Mouse (Mus musculus): ENCODE measurements around the gene Eif5. TPM values are rescaled to one million over a fixed set of nuclear protein-coding genes. Genes with fewer than 3 reads are reported as not detected.
"Not testable (repeated sequence)": the region's sequence is repeated elsewhere in the genome, so short reads cannot be mapped to it uniquely, and the experiment has no call there.

The Eif5 gene
- total RNA-seq (2017) = 424 and 432 TPM in 2 replicates

DNA sequence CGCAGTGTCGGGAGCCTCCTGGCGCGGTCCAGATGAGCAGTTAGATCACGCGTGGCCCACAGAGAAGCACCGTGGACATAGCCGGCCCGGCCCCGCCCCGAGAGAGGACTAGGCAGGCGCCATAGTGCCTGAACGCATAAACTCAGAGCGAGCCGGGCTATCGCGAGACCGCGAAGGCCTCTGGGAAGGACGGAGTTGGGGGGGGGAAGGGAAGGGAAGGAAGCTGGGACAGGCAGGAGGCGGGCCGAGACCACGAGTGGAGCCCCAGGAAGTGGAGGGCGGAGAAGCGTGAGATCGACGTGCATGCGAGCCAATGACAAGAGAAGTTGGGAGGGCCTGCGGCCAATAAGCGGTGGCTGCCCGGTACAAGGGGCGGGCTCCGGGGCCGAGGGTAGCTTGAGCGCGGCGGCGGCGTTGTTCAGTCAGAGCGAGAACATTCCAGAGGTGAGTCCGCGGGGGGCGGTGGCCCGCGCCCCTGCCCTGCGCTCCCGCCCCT lies at the start of gene Eif5:
TSS of gene Eif5 (plus strand) at position 221 of the 496 bp plus-strand sequence.
- ATAC-seq (ENCODE audit: extremely low read depth, insufficient number of reproducible peaks, low FRiP score, poor library complexity, severe bottlenecking) = peak; percentile 95

DNA sequence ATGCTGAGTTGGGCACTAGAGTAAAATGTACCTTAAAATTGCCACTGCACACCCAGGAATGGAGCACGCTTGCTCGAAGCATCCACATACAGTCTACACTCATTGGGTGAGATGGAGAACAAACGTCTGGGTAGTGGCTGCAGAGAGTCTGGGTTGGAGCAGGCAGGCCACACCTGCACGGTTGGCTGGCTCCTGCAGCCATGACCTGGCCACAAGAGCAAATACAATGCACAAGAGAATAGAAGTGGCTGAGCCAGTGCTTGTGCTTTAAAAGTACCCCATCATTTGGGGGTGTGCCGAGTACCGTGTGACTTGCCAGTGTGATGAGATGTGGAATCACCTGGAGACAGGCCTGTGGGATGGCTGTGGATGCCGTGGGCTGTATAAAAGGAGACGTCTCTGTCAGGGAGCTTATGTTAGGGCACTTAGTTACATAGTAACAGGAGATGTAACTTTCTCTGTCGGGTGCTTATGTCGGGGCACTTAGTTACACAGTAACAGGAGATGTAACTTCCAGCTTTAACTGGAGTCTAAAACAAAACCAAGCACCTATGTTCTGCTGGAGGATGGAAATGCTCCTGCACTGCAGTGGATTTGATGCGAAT lies 48.5 kb upstream of the Eif5 start:
- ATAC-seq (ENCODE audit: extremely low read depth, insufficient number of reproducible peaks, low FRiP score, poor library complexity, severe bottlenecking) = no peak

DNA sequence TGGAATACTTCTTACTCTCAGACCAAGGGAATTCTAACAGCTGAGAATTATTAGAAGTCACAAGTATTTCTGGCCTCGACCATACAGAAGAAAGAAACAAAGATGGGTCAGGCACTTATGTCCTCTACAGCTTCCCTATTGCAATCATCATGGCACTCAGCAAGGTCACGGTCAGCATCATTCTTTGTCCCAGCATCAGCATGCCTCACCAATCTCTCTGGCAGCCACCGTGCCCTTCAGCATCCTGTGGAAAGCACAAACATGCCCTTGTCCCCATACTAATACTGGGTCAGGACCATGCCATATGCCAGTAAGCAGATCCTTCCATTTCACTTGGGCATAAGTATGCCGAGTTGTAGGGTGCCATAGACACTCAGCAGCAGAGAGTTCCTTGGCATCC lies 42.9 kb upstream of the Eif5 start:
- ATAC-seq (ENCODE audit: extremely low read depth, insufficient number of reproducible peaks, low FRiP score, poor library complexity, severe bottlenecking) = no peak

DNA sequence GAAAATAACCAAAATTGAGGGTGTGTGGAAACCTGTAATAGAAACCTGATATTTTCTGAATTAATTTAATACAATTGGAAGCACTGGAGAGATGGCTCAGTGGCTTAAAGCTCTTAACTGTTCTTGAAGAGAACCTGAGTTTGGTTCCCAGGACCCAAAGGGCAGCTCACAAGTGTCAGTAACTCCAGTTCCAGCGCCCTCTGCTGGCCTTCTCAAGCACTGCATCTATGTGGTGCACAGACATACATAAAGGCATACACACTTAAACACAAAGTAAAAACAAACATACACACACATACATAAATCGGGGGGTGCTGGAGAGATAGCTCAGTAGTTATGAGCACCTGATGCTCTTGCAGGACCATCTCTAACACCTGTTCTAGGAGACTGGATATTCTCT lies 40.7 kb upstream of the Eif5 start:
- no peak for ATAC-seq (ENCODE audit: extremely low read depth, insufficient number of reproducible peaks, low FRiP score, poor library complexity, severe bottlenecking)

DNA sequence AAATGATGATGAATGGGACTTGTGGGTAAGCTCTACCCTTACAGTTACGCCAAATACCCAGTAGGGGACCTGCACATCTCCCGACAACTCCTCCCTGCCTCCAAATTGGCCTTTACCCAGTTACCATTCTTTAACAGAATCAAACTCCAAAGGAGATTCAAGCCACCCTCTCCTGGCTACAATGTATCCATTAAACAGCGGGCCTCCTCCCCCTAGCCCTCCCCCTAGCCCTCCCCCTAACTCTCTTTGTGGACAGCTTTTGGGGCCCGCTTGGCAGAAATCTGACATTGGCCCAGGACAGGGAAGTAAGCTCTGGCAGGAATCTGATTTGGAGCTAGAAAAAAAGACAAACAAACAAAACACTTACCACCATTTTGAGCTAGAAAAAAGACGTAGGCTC lies 38.2 kb upstream of the Eif5 start:
- ATAC-seq (ENCODE audit: extremely low read depth, insufficient number of reproducible peaks, low FRiP score, poor library complexity, severe bottlenecking) = no peak

DNA sequence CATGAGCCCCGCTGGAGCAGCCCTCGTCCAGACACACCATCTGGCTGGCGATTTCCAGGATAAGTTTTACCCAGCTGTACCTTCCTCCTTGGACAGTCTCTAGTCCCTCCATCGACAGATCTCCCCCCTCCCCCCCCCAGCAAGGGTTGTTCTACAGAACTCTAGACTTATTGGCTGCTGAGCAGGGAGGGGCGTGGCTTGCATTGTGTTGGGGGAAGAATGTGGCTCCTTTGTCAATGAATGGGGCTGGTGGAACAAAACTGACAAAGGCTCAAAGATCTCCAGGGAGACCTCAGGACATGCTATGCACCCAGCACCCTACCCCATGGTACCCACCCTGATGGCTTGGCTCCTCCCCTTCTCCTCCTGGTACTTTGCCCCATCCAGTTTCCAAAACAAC lies 37.1 kb upstream of the Eif5 start:
- ATAC-seq (ENCODE audit: extremely low read depth, insufficient number of reproducible peaks, low FRiP score, poor library complexity, severe bottlenecking) = no peak

DNA sequence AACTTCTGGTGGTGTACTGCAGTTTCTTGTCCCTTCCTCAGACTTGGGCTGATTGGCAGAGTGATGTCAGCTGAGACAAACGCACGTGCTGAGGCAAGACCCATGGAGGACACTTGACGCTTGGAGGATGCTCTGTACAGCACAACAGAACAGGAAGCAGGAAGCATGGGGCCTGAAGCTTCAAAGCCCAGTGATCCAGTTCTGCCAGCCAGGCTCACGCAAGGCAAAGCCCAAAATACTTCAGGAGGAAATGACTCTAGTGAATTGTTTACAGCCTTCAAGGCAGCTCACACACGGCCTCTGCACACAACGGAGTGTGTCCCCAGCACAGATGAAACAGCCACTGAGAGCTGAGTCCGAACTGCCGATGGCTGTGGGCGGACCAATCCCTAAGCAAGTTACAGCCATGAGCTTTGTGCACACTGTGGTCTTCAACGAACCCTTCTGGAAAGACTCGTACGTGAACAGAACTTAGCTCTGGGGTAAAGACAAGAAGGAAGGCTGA lies 34.7 kb upstream of the Eif5 start:
- no peak for ATAC-seq (ENCODE audit: extremely low read depth, insufficient number of reproducible peaks, low FRiP score, poor library complexity, severe bottlenecking)

DNA sequence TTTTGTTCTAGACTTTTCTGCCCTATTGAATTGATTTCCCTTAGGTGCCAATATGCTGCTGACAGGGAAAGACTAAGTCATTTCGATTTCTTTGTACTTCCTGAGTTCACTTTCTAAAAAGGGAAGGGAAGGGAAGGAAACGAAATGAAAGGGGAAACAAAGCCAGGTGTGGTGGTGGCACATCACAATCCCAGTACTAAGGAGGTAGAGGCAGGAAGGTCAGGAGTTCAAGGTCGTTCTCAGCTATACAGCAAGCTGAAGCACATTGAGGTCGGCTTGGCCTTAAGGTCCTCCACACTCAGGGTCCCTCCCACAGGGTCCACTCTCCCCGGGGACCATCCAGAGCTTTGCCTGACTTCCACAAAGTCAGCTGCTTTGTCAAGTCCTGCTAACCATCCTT lies 34.2 kb upstream of the Eif5 start:
- ATAC-seq (ENCODE audit: extremely low read depth, insufficient number of reproducible peaks, low FRiP score, poor library complexity, severe bottlenecking) = no peak

DNA sequence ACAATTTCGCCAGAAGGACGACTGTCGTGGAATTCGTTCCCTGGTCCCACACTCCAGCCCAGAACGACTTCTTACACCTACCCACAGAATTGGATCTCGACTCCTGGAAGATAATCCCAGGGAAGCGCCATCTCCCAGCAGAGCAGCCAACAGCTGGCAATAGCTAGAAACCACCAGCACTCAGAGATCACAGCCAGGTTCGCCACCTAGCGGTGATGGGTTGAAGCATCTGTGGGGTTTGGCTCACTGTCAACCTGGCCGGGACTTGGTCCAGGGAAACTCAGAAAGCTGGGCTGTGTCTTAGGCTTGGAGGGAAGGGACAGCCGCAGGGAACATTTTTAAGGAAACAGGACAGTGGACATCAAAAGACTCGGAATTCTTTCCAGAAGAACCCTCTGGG lies 32.9 kb upstream of the Eif5 start:
- ATAC-seq (ENCODE audit: extremely low read depth, insufficient number of reproducible peaks, low FRiP score, poor library complexity, severe bottlenecking) = peak; percentile 77

DNA sequence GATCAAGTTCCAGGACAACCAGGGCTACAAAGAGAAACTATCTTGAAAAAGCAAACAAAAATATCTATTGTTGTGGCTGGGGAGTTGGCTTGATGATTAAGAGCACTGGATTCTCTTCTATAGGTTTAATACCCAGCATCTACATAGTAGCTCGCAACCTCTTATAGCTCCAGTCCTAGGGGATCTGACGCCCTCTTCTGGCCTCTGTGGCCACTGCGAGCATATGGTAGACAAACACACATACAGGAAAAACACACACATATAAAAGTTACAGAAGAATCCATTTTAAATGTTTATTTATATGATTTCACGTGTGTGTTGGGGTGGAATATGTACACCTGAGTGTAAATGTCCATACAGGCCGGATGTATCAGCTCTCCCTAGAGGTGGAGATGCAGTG lies 30.8 kb upstream of the Eif5 start:
- ATAC-seq (ENCODE audit: extremely low read depth, insufficient number of reproducible peaks, low FRiP score, poor library complexity, severe bottlenecking) = no peak

DNA sequence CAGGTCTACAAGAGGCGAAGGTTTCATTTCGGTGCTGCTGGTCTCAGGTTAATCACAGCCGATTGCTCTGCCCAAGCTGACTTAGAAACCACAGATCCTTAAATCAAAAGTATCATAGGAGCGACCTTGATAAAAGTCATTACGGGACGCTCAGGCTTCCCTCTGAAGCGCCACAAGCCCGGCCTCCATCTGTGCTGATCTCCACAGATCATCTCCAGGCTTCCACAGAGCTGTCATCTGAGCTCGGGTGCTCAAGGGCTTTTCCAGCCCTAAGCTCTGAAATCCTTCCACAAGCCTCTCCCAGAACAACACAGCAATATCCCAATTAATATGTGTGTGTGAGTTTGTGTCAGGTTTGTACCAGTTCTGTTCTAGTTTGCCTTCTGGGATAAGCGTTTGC lies 29.9 kb upstream of the Eif5 start:
- no peak for ATAC-seq (ENCODE audit: extremely low read depth, insufficient number of reproducible peaks, low FRiP score, poor library complexity, severe bottlenecking)

DNA sequence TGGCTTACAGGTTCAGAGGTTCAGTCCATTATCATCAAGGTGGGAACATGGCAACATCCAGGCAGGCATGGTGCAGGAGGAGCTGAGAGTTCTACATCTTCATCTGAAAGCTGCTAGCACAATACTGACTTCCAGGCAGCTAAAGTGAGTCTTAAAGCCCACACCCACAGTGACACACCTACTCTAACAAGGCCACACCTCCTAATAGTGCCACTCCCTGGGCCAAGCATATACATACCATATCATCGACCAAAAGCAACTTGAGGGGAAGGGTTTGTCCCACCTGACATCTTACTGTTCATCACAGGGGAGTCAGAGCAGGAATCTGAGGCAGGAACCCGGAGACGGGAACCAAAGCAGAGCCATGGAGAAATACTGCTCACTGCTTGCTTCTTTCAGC lies 29.4 kb upstream of the Eif5 start:
- not testable (repeated sequence) for ATAC-seq (ENCODE audit: extremely low read depth, insufficient number of reproducible peaks, low FRiP score, poor library complexity, severe bottlenecking)

DNA sequence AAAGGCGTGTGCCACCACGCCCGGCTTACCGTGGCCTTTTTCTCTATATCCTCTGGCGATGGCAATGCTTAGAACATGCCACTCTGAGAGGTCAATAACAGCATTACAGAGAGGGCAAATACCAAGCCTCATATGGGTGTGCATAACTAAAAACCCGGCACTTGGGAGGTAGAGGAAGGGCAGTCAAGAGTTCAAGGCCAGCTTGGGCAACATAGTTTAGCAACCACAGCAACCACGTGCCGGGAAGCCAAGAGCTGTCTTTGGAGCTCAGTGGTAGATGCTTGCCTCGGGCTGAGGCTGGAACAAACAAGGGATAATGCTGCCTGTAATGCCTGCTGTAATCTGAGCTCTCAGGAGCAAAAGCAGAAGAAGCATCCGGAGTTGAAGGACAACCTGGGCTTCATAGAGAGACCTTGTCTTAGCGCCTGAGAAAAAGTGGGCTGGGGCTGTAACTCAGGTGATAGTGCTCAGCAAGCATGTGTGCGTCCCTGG lies 25.2 kb upstream of the Eif5 start:
- no peak for ATAC-seq (ENCODE audit: extremely low read depth, insufficient number of reproducible peaks, low FRiP score, poor library complexity, severe bottlenecking)

DNA sequence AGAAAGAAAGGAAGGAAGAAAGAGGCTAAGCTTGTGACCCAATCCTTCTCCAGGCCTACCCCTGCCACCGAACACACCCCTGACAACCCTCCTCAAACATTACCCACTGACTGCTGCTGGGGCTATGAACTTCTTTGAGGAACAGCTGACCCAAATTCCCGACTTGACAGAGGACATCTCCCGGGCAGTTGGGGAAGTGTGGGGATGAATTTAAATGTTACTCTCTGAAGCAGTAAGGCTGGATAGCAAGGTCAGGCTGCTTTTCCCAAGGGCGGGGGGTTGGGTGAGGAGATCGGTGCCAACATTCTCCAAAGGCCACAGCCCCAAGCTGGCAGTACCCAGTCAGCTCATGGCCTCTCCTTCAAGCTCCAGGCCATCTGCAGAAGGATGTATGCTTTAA lies 24.1 kb upstream of the Eif5 start:
- no peak for ATAC-seq (ENCODE audit: extremely low read depth, insufficient number of reproducible peaks, low FRiP score, poor library complexity, severe bottlenecking)

DNA sequence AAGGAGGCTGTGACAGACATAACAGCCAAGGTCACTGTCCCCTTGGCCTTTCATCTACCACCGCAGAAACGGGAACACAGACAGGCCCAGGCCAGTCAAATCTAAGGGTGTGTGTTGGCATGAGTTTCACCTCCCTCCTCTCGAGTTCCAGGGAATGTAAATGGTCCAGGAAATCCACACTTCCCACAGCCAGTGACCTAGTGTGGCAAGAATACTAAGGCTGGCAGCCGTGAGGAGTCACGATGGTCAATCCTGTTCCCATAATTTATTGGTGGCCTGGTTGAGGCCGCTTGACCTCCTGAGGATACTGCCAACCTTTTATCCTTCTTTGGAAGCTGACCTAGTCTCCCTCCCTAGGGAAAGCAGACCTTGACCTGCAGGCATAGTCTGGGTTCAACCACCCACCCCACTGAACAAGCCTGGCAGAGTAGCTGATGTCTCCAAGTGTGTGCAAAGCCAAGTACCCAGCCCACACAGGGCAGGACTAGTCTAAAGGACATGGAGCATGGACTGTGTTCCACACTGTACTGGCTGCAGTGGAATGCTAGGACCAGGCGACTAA lies 23.5 kb upstream of the Eif5 start:
- no peak for ATAC-seq (ENCODE audit: extremely low read depth, insufficient number of reproducible peaks, low FRiP score, poor library complexity, severe bottlenecking)

DNA sequence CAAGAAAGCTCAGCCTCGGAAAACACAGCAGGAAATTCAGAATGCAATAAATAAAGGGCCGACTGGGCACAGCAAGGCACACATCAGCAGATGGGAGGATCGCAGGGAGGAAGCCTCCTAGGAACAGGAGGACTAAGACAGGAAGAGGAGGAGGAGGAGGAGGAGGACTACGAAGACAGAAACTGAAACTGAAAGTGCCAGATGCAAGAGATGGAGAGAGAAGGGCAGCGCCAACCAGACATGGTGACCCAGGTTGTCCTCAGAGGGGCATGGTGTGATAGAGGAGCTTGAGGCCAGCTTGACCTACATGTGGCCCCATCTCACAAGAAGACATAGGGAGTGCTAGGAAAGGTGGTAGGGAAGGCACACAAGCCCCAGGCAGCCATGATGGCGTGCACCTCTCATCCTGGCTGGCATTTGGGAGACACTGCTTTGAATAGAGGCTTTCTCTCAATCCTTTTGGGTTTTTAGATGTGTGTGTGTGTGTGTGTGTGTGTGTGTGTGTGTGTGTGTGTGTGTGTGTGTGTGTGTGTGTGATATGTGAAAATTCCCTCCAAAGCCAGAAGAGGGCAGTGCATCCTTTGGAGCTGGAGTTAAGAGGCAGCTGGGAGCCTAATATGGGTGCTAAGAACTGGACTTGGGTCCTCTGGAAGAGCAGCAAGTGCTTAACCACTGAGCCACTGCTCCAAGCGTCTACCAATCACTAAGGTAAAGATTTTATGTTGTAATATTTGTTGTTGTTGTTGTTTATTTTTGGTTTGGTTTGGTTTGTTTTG lies 22.8 kb upstream of the Eif5 start:
- no peak for ATAC-seq (ENCODE audit: extremely low read depth, insufficient number of reproducible peaks, low FRiP score, poor library complexity, severe bottlenecking)

DNA sequence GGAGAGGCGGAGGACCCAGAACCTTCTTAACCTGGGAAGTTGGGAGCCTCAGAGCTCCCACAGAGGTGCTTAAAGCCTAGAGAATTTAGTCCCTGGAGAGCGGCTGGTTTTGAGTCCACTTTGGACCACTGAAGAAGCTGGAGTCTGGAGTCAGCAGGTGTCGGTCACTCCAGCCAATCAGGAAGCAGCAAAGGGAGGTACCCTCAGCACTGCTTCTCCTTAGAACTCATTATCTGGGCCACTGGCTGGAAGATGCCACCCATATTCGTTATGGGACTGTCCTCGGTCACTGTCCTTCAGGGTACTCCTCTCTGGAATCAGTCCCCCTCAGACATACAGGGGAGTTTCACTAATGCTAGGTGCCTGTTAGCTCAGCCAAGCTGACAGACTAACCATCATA lies 21.9 kb upstream of the Eif5 start:
- ATAC-seq (ENCODE audit: extremely low read depth, insufficient number of reproducible peaks, low FRiP score, poor library complexity, severe bottlenecking) = no peak

DNA sequence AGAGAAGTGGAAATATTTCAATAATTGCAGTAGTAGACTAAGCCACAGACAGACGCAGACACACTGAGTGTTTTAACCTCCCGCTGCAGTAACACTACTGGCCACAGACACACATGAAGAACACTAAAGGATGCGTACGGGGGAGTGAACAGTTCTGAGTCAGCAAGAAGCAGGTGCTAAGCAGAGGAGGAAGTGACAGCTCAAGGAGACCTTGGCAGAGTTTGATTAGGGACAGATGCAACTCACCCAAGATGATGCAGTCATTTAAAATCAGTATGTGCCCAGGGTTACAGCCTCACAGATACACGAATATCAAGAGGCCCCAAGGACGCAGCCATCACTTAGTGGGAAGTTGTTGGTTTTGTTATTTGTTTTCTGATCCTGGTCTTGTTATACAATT lies 21.0 kb upstream of the Eif5 start:
- peak; percentile 76 for ATAC-seq (ENCODE audit: extremely low read depth, insufficient number of reproducible peaks, low FRiP score, poor library complexity, severe bottlenecking)

DNA sequence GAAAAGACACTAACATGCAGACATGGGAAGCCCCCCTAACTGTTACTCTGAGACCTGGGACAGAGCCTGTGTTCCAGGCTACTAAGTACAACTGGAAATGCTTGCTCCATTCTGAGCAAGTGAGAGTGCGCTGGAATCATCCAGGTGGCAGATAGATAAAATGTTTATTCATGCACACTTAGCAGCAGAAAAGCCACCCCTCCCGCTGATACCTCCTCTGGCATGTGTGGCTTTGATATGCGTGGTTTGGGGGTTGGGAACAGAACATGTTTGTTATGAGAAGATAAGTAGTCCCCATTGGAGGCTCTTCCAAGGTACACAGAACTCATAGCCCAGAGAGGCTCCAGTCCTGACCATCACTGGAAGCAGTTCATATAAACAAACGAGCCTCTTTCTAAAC lies 19.9 kb upstream of the Eif5 start:
- no peak for ATAC-seq (ENCODE audit: extremely low read depth, insufficient number of reproducible peaks, low FRiP score, poor library complexity, severe bottlenecking)

DNA sequence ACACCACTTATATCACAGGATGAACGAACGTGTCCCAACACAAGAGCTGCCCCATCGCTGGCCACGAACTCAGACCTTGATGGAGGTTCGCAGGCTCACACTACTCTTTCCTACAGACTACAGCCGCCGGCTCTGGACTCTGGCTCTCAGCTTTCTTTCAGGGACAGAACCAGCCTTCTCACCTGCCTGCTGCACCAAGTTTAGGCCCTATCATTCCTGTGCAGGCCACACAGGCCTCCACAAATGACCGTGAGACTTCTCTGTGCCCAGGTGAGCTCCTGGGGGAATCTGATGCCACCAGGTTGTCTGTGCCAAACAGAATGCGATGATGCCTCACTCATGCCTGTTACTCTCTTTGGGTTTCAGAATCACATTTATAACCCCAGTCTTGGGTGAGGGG lies 19.4 kb upstream of the Eif5 start:
- ATAC-seq (ENCODE audit: extremely low read depth, insufficient number of reproducible peaks, low FRiP score, poor library complexity, severe bottlenecking) = no peak
